Mouse (Mus musculus) urinary bladder, postnatal 4 days (tissue): ENCODE measurements around the gene Tnip1.

Experiments
- DNase-seq, 2 experiments: peaks; one replicate each; pipeline ENCODE4 v3.0.0; 2021 to 2022; ENCODE audit warnings: low spot score in 2 of 2

Gene Tnip1

DNA sequence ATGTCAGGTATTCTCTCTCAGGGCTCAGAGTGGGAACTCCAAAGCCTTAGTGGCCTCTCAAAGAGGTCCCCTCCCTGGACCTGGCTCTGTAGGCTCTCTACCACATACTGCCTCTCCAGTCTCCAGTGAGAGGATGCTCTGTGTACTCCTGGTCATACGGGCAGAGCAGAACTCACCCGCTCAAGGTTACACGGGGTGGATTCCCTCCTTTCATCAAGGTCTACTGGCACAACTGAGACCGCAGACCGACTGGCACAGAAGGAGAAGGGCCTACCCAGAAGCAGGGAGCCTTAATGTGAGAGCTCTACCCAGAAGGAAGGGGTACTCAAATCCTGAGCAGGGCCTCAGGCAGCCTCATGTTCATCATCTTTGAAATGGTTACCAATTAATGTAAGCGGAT lies 30.2 kb downstream of the Tnip1 start:
- no peak for DNase-seq

DNA sequence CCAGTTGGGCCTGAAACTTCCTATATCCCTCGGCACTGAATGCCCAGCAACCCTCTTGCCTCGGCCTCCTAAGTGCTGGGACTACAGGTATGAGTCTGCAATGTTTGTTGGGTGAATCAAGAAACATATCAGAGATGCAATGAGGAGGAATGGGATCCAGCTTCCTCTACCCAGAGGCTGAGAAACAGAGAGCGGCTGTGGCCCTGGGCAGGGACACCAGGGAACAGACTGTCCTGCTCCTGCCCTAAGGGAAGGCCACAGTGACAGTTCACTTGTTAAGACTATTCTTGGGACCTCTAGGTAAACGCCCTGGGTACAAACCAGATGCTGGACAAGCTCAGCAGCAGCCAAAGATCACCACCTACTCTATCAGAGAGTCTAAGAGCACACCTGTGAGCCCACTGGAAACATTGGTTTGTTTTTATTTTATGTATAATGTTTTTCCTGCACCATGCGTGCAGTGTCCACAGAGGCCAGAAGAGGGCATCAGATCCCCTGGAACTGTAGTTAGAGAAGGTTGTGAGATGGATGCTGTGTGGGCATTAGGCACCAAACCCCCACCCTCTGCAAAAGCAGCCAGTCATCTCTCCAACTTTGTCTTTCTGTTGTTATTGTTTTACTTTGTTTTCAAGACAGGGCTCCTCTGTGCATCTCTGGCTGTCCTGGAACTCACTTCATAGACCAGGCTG lies 31.2 kb downstream of the Tnip1 start:
- no peak for DNase-seq

DNA sequence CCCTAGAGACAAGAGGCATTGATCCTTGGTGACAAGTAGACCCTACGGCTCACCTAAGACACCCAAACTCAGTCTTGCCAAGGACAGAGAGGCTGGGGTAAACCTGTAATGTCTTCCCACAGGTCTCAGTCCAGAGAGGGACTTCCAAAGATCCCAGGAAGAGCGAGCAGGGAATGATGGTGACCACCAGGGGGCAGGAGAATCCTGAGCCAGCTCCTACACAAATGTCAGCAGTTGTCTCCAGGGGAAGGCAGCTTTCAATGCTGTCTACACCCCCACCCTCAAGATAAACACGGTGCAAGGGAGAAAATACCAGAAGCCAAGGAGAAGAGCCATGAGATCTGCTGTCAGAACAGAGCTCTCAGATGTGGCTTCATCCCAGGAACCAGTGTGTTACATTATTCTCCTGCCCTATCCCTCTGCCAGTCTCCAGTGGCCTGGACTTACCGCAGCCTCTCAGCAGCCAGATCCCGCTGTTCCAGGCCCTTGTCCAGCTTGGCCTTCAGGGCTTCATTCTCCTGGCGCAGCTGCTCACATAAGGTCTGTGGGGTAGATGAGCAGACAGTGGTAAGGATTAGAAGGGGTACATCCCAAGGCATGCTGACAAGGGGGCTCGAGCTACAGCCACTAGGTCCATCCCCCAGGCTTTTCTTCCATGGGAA lies 32.3 kb downstream of the Tnip1 start:
- no peak for DNase-seq

DNA sequence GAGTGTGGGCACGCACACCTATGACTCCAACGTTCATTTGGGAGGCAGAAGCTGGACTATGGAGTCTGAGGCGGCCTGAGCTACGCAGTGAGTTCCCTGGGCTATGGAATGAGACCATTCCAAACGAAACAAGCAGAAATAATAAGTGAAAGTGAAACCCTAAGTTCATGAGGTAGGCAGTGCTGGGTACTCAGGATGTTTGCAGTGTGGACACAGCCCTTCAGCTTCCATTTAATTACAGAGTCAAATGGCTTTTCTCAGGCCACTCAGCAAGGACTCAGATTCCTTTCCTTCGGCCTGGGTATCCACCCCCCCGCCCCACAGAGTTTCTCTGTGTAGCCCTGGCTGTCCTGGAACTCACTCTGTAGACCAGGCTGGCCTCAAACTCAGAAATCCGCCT lies 33.0 kb downstream of the Tnip1 start:
- no peak for DNase-seq

DNA sequence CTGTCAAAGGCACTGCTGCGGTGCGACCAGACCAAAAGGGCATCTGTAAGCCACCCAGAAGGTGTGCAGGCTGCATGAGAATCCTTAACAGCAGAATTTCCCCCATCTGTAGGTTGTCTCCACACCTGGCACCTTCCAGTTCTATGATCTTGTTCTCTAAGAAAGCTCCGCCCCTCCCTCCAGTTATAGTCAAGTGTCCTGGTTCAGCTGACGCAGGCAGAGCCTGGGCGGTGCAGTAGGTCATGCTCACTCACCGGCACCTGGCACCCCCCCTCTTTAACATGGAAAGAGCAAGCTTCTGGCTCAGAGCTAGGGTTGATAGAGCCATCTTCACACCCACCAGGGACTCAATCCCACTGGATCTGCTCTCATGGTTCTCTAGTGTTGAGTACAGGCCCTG lies 33.4 kb downstream of the Tnip1 start:
- DNase-seq: no peak

DNA sequence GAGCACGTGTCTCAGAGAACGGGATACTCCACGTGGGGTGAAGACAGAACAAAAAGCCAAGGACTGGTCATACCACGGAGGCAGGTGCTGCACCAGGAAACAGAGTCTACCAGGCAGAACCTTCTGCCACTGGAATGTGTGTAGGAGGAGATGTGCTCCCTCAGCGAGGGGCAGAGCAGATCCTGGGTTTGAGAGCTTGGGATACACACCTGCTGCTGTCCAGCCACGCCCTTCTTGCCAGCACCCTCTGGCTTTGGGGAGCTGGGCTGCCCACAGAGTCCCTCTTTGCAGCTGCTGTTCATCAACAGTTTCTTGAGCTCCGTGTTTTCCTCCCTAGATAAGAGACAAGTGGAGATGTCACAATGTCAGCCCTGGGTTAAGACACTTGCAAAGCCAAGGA lies 33.8 kb downstream of the Tnip1 start:
- no peak for DNase-seq

DNA sequence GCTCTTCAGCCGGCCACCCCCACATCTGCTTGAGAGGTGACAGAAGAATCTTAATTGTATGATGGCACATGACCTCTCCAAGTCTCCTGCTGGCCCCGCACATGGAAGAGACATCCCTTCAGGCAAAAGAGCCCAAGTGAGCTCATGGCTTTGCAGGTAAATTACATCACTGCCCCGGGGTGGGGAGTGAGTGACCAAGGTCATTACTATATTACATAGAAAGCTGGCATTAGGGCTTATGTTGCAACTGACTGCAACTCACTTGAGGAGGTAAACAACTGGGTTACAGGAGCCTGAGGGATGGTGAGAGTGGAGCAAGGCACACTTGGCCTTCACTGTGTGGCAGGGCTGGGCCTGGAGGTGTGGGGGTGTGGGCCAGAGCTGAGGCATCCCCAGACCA lies 34.5 kb downstream of the Tnip1 start:
- DNase-seq: no peak

DNA sequence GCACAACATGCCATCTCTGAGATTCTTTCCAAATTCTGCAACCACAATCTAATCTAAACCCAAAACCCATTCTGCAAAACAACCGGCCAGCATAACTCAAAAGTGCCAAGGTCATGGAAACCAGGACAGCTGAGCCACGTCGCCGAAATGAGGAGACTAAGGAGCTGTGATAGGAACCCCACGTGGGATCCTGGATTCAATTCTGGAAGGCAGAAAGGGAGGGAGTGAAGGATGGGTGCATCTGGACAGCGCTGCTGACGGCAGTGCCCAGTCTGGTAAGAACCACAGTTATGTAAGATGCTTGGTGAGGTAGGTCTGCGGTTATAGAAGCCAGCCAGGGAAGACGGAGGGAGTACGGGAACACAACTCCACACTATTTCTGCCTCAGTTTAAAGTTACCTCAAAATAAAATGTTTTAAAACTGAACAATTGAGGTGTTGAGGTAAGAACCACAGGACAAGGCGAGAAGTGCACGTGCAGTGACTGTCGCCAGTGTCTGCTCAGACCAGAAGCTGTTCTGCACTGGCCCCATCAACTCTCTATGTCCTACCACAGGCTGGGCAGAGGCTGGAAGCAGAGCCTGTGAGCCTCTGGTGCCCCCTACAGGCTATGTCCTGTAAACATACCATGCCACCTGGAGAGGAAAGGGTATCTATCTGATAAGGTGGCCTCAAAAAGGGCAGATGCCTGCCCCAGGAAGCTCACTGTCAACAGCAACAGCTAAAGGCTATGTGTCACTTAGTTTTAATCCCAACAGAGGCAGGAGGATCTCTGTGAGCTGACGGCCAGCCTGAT lies 35.2 kb downstream of the Tnip1 start:
- DNase-seq: no peak

DNA sequence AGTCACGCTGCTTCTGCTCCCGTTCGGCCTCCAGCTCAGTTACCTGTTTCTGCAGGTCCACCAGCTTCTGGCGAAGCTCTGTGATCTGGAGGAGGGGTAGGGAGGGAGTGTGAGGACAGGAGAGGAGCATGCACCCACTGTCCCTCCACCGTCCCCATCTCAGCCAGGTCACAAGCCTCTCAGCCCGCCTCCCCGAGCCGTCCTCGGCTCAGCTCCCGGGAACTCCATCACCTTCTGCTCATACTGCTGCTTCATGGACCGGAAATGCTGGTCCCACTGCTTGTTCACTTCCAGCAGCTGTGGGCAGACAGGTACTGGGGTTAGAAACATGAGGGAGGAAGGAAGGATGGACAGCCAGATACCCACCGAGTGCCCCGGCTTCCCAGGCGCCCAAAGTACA lies 38.6 kb downstream of the Tnip1 start:
- no peak for DNase-seq

DNA sequence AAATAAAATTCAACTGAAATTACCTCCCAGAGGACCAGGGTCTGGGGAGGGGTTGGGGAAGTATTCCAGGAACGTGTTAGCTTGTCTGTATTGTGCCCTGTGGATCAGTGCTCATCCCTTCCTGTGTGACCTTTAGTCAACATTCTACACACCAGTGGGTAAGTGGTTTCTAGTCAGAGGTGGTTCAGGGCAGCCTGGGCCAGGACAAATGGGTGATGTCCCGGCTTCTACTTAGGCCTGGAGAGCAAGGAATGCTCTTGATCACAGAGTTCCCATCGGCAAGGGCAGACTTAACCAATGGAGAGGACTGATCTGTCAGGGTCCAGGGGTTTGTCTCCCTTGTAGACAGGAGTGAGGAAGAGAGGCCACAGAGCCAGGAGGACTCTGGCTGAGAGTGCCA lies 40.2 kb downstream of the Tnip1 start:
- DNase-seq: no peak

DNA sequence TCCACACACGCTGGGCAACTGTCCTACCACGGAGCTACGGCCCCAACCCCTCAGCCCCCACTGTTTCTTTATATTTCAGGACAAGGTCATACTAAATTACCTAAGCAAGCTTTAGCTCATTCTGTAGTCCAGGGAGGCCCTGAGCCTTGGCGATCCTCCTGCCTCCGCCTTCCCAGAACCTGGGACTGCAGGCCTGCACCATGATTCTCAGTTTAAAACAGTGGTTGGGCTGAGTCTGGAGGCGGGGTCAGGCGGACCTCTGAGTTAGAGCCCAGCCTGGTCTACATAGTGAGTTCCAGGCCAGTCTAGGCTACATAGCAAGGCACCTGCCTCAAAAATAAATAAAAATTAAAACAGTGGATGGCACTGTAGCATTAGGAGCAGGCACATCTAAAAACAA lies 40.9 kb downstream of the Tnip1 start:
- peak in 1 of 2 experiments; percentile 44 for DNase-seq

DNA sequence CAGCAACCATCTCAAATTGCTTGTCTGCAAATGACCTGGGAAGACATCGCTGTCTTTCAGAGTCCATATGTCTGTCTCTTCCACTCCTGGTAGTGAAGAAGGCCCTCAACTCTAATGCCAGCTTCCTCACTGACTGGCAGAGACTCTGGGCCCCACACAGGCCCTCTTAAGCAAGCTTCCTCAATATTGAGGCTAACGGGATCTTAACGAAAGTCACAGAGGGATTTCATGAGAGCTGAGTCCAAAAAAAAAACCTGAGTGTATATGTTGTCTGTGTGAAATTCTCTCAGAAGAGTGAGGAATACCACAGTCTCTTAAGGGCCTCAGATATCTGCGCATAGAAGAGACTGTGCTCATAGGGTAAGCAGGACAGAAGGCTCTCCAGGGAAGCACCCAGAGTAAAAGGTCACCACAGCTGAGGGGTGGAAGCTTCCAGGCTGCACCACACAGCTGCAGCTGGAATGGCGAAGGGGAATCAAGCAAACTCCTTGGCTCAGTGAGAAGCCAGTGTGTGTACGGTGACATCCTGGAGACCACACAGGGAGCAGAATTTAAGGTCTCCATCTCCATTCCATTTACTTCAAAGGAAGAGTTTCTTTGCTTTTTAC lies 41.6 kb downstream of the Tnip1 start:
- no peak for DNase-seq

DNA sequence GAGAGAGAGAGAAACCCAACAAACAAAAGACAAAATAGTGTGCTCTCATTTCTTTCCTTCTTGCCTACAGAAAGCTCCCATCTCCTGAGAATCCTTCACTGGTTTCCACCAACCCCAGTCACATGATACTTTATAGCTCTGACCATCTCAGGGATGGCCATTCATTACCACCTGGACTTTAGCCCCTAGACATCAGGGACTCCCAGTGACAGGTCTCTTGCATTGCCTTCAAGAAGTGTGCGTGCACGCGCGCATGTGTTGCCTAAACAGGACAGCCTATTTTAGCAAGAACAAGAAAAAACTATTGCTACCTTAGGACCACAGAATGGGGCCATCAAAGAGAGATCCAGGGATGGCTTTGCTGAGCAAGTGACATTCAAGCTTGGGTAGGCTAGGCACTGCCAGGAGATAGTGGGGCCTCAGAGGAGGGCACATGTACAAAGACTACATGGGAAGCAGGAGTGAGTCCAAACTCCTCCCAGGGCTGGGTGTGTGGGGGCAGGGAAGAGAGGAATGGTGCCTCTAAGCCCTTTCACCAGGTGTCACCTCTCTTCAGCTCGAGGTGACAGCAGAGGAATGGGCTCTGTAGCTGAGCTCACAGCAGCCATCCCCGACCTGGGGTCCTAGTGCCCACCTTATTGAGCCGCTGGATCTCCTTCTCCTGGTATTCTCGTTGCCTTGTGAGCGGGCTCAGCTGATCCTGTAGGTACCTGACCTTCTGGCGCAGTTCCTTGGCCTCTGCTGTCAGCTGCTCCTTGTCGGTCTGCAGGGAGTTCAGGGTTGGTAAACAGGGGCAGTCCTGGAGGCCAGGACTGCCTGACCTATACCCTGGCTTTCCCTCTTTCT lies 42.4 kb downstream of the Tnip1 start:
- DNase-seq: no peak

DNA sequence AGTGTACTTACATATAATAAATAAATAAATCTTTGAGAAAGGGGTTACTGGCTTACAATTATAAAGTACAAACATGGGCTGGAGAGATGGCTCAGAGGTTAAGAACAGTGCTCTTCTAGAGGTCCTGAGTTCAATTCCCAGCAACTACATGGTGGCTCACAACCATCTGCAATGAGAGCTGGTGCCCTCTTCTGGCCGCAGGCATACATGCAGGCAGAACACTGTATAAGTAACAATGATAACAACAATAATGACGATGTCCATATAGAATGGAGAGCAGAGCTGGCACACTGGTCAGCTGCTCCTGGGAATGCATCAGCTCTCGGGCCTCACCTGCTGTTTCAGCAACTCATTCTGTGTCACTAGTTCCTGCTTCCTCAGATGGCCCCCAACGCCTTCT lies 44.4 kb downstream of the Tnip1 start:
- DNase-seq: no peak

DNA sequence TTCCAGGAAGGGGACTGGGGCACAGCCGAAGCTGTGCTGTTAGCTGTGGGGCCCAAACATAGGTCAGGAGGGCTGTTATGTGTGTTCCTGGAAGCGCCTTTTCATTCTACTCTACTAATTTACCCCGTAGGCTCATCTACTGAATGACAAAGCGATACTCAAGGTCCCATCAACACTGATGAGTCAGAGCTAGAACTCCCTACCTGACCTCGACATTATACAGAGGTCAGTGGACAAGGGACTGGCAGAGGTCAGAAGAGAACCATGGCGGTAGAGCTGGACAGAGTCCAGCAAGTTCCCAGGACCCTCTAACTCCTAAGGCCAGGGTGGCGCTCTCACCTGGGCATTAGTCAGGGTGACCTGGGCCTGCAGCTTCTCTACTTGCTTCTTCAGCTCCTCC lies 45.3 kb downstream of the Tnip1 start:
- DNase-seq: no peak

DNA sequence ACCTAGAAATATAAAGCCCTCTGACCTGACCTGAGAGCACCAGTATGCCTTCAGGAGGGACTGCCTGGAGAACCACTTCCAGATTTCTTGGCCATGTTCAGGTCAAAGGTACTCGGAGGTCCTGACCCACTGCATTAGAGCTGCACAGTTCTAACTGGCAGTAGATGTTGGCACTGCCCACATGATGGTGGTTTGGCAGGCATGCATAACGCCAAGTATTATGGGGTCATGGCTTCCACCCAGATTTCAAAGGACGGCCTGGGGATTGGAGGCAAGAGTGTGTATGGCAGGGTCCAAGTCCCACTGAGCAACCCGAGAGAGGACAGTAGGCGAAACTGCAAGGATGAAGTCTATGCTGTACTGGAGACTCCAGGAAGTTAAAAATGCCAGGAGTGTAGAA lies 48.9 kb downstream of the Tnip1 start:
- DNase-seq: no peak

DNA sequence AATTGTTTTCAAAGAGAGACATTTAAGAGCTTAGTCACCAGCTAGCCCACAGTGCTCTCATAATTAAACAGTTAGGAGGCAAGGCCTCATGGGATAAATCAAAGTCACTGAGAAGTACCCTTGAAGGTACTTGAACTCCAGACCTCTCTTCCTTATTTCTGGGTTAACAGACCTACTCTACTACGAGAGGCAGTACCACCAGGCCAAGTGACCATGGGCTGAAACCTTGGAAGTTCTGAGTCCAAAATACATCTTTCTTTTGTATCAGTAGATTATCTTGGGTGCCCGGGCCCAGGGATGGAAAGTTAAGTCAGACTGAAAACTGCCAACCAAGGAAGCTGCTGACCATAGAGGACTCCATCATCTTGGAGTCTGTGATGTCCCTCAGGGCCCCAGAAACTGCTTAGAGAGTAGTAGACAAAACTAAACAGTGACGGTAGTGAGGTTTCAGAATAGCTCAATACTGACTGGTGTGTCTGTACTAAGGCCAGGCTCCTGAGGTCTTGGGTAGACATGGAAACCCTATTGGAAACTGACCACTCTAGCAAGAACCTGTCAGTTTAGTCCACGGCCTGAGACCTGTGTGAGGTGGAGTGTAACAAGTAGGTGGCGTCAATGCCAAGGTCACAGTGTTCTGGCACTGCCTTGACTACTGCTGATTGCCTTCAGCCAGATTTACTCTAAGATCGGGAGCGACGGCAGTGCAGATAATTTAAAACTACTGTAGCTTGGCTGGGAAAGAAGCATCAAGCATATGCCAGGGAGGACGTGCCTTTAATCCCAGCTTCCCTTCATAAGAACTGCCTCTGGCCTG lies 50.0 kb downstream of the Tnip1 start:
- no peak for DNase-seq

DNA sequence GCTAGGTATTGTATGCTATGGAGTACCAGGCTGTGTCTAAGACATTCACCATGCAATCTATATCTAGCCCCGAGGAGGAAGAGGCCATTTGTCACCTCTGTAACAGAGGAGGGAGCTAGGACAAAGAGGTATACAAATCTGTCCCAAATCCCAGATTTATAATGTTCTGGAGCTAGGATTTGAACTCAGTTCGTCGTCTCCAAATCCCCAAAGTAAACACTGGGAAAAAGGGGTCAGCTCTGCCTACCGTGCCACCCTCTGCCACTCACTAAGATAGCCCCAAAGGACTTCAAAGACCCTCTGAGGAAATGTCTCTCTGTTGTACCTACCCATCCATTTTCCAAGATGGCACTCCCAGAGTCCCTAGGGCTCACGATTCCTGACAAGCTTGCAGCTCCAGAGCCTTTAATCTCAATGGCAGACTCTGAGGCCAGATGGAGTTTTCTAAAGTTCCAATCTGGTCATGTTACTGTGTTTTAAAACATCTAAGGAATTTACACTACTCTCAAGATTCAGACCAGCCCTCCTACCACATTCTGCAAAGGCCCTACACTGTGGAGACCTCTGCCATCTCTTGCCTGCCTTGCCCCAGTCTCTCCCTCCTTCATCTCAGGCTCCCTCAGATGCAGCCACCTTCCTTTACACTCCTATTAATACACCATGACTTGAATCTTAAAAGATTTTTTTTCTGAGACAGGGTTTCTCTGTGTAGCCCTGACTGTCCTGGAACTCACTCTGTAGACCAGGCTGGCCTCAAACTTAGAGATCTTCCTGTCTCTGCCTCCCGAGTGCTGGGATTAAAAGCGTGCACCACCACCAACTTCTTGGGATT lies 50.8 kb downstream of the Tnip1 start:
- no peak for DNase-seq

DNA sequence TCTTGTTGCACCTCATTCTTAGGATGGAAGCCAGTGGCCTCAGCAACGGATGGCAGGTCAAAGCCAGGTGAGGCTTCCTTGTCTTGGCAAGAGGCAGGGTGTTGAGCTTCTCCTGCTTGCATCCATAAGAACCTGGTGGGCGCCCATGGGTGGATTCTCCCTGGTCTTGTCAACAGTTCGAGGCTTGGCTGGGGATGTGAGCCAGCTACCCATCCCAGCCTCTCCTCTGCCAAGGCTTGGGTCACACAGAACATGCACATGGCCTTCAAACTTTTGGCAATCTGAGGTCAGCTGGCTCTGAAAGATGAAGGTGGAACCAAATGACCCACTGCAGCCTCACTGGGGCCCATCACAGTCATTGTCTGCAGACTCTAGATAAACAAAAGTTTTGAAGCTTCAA lies 51.5 kb downstream of the Tnip1 start:
- no peak for DNase-seq

DNA sequence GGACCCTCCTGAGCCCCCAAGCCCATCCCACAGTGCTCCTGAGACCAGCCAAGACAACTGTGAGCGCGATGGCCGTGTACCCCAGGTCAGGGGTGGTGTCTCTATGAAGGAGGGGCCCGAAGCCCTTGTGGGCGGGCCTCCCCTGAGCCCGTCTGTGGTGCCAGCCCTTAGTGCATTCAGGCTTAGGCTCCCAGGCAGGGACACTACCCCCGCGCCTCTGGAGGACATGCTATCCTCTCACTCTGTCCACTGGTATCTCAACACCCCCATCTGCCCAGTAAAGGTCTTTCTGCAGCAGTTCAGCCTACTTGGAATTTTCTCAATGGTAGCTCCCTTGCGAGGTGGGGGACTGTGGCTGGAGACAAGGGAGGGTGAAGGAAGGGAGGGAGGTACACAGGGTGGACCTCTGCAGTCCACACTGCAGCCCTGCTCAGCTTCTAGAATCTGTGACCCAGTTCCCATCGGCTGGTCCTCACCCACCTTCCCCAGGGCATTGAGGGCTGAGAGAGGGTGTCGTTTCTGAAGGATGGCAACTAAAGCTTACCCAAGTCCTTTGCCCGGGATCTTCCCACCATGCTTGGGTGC lies 52.5 kb downstream of the Tnip1 start:
- no peak for DNase-seq
